Mouse (Mus musculus) spleen, adult 12 weeks (tissue): ENCODE results near the gene Gramd1b.

Experiments
- DNase-seq: peaks from one replicate; pipeline ENCODE4 v3.0.0; 2022; ENCODE audit warnings: low spot score

The Gramd1b gene

DNA sequence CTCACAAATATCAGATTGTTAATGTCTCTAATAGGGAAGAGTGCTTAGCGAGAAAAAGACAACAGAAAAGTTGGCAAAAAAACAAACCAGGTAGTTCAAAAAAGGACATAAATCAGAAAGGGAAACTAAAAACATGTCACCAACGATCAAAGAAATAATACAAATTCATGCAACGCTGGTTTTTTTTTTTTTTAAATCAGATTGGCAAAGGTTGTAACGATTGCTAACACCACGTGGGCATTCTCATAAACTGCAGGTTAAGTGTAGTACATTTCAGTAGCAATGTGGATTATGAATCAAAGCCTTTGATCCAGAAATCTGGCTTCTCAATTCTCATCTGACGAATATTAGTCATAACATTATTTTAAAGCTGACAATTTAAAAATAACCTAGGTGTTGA lies 169.2 kb downstream of the Gramd1b start:
- no peak for DNase-seq

DNA sequence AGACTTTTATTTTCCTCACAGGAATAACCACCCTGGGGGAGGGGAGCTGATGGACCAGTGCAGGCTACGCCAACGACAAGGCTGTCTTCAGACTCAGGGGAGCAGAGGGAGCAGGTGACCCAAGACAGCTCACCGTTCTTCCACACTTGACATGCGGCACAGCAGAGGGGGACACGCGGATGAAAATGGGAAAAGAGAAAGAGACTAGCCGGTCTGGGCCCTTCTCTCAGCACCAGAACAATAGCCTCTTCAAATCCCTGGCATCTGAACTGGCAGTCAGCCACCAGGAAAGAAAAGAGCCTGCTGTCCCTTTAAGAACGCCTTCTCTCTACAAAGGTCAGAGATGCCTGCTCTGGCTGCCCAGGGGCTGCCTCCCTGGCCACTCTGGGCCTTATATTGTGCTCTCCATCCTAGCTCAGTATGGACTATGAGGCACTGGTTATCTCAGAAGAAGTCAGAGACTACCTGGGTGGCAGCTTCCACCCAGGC lies 172.7 kb downstream of the Gramd1b start:
- DNase-seq: no peak

DNA sequence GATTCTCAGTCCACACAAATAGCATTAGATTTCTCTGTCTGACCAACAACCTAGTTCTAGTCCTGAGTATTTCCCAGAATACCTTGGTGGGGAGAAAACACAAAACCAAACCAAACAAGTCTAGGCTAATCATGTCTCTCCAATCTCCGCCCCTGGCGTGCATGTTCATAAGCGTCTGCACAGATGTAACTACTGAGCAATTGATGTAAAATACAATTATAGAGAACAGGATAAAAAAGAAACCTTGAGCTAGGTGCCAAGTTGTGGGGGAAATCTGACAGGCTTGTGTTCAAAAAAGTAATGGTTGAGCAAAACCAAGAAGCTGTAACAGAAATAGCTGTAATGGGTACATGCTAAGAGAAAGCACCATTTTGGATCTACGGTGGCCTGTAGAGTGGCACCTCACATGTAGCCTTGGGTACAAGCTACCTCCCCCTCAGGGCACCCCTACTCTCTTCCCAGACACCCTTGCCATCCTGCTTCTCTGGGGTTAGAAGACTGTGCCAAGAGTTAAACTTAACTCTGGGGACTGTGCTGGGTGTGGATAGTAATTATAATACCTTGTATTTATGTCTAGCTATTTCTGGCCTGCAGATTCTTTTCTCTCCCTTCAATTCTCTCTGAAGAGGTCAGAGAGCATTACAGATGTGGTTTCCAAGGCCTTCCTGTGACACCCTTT lies 174.3 kb downstream of the Gramd1b start:
- DNase-seq: no peak

DNA sequence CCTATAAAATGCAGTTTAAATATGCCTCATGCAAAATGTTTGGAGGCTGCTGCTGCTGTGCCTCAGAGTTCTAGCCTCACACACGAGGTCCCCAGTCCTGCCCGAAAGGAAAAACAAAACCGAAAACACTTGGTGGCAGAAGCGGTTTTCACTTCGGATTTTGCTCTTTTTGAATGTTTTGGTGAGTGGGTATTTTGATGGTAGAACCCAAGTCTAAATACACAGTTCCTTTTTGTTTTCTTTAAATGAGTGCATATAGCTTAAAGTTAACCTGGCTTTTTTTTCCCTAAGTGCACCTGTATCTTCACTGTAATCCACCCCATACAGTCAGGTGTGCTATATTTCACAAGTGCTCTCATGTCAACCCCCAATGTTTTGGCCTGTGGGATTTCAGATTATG lies 174.8 kb downstream of the Gramd1b start:
- no peak for DNase-seq

DNA sequence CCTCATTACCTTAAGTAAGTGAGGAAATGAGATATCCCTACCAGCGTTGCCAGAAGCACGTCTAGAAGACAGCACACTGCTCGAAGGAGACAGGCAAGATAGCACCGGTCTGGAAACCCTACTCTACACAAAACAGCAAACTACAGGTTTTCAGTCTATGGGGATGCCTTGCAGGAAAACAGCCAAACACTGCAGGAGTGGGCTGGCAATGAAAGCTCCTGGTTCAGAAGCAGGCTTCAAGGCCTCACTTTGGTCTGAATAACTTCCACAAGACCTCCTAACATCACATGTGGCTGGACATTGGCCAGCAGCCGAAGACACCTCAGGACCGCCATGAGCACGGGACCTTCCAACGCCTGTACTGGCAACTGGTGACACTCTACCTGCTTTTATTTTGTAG lies 175.8 kb downstream of the Gramd1b start:
- no peak for DNase-seq

DNA sequence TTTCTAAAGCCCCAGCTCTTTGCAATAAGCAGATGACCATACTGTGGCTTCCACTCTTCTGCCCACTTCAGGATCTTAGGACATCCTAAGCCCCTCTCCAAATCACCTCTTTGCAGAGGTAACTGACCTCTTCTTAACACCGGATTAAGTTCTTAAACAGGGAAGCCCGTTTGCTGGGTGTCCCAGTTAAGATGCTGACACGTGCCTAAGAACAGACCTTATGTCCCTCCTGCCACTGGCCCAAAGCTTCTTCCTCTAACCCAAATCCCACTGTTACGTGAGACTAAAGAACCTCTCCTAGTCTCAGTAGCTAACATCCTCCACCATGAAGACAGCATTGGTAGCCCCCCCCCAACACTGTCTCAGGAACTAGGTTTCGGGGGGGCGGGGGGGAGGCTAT lies 177.6 kb downstream of the Gramd1b start:
- DNase-seq: no peak

DNA sequence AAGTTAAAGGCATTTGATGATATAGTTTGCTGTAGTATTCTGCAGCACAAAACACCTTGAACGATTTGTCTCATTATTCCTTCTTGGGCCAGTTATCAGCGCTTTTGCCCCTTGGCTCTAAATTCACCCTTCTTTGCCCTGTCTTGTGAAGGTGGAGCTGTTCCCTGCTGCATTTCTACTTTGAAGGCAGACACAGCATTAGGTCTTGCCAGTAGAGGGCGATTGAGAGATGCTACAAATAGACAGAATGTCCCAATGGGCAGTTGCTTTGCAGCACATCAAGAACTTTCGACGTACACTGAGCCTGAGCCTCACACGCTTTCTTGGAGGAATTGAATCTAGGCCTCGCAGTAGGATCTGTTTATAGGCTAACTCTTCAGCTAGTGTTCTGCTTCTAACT lies 180.5 kb downstream of the Gramd1b start:
- no peak for DNase-seq

DNA sequence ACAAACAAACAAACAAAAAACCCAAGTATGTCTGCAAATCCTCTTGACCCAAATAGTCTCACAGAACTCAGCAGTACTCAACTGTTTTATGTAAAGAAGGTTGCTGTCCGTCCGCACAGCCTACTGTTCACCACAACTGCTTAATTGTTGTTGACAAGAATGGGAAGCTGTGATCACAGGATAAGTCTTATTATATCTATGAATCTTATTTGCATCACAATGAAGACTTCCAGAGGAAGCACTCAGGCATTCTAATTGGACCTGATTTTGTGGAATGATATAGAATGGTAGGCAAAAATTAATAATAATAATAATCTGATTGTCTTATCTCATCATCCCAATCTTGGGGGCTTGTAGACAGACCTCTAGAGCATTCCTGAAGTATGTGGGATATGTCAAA lies 181.1 kb downstream of the Gramd1b start:
- no peak for DNase-seq

DNA sequence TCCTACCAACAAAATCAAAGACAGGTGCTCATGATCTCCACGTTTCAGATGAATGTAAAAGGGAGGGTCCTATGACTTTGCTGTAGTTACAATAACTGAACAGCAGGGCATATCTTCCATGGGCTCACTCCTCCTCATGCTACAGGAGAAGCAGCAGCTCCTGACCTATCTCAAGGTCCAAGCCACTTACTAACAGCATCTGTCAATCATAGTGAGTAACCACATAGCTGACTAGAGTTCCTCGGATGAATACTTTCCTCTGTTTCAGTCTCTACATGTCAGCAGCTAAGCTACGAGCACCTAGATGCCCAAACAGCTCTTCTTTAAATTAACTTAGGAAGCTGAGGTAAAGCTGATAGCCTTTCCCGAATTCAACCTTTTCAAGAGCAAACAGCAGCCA lies 181.6 kb downstream of the Gramd1b start:
- no peak for DNase-seq

DNA sequence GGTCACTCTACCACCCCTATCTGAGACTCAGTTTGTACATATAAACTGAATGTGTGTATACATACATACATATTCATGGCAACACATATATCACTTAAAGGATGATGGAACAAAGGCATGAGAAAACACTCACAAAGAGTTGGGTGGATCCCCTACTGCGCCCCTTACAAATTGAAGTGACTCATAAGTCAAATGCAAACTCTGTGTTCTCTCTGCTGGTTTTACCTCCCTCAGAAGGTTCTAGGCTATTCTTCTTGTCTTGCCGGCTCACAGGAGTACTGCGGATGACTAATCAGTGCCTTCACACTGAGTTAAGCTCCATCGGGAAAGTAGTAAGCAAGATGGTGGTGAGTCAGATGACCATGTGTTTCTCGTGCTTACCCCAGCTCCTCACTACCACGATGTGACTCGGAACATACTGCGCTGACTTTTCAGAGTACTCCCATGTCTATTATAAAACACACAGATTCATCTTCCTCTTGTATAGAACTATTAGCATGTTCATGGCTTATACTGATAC lies 182.4 kb downstream of the Gramd1b start:
- no peak for DNase-seq

DNA sequence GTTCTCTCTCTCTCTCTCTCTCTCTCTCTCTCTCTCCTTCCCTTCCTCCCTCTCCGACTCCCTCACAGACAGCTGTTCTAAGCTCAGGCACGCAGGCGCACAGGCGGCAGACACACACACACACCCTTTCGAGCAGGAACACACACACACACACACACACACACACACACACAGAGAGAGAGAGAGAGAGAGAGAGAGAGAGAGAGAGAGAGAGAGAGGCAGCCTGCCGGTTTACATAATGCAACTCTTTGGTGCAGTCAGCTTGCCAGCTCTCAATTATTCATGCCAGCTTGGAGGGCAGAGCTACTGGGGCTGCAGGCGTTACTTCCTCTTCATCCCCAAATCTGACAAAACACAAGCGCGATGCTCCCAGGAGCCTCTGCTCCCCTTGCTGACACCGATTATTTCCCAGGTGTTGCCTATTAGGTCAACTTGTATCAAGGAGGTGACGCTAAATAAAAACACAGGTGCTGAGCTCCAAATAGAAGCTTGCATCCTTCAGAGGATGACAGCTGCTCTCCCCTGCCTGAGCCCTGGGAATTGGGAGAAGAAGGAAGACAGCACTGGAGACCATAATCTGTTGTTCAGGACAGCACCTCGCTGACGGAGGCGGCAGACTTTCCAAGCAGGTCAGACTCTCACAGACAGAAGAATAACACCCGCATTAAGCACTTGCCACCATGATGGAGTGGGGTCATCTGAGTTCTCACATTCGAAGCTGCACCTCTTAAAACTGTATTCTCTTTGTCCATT lies 184.8 kb downstream of the Gramd1b start:
- no peak for DNase-seq

DNA sequence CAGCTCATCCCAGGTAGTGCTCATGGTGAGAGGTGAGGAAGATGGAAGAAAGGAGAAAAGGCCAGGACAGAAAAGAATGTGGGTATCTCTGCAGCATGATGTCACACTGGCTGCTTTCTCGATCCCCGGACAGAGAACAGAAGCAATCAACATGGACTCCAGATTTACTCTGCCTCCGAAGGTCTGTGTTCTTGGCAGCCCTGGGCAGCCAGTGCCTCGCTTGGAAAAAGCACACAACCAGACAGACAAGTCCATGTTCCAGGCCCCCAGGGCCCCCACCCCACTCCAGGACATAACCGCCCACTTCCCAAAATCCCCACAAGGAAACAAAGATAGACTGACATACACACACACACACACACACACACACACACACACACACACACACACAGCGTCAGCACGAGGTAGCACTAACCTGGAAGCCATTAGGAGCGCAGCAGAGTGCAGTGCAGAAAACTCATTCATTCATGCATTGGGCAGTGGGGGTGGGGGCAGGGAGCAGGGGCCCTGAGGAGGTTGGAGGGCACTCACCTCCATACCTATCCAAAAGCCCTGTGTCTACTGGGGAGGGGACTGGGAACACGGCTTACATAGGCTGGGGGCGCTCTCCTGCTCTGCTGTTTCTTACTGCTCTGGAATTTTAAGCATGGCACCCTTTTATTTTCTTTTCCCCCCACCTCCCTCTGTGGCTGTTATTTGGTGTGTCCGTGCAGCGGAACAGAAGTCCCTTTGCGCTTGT lies 185.5 kb downstream of the Gramd1b start:
- DNase-seq: no peak

DNA sequence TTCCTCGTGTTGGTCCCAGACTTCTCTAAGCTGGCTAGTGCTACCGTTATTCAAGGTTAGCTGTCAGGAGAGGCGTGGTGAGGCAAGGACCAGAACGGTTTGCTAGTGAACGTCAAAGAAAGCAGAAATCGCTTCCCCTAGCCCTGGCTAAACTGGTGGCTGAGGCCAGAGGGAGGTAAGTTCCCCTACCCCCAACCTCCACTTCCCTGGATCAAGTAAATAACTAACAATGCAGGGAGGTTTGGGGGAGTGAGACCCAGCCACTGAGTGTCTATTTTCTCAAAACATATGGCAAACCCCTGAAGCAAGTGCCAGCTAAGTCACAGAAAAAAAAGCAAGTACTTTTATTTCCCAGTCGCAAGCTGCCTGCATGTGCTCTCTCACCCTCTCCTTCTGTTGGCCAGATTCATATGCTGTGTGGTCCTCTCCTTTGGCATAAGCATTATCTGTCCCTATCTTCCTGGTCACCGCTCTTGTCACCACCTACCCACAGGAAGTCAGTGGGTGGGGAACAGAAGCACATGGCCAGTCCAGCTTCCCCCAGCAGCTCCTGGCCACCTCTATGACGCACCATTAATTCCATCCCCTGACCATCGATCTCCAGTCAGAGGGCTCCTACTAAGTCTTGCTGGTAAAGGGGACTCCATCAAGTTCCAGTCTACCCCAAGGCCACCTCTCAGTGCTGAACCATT lies 186.2 kb downstream of the Gramd1b start:
- no peak for DNase-seq

DNA sequence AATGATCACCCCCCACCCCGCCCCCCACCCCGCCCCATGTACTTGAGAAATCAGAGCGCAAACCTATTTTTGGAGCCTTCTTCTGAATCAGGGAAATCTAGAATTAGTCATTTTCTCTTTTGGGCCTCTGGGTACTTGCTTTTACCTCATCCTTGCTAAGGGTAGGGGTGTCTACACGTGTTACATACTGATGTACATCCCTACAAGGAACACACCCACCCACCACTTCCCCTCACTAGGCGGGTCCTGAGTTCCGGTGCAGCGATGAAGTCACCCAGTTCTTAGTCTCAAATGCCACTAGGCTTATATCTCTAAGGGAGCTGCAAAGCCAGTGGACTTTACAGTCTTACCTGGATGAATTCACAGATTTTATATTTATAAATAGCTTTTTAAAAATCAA lies 187.4 kb downstream of the Gramd1b start:
- no peak for DNase-seq

DNA sequence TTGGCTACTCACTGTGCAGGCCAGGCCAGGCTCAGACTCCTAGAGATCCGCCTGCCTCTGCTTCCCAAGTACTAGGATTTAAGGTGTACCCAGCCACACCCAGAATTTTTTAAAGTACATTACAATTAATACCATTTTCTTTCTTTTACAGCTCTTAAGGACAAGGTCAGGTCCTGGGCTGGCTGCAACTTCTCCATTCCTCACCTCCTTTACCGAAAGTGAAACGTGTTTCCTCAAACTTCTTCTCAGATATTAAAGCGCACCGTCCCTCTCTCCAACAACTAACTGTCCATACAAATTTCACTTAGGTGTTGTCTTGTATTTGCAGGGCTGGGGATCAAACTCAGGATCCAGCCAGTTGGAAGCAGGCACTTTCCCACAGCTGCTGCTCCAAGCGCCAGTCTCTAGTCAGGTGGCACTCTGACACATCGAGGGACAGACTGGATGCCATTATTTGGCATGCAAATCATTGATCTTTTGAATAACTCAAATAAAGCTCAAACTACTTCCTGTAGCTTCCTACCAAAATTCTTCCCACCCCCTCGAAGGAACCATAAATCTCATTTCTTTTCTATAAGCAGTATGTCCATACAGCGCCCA lies 188.0 kb downstream of the Gramd1b start:
- no peak for DNase-seq

DNA sequence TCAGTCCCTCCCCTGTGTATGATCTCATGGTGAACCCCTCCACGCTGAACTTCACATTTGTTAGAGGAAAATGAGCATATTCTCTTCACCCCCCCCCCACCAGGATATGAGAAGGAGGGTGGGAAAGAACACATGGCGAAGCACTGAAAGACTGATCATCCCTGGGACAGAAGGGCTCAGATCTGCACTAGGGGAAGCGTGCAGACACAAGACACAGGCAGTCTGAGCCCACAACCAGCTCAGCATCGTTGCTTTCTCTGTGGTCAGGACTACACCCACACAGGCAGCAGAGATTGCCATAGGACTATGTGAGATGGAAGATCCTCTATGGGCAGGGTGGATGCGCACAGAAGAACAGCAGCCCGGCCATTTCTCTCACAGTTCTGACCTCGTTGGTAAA lies 189.1 kb downstream of the Gramd1b start:
- no peak for DNase-seq

DNA sequence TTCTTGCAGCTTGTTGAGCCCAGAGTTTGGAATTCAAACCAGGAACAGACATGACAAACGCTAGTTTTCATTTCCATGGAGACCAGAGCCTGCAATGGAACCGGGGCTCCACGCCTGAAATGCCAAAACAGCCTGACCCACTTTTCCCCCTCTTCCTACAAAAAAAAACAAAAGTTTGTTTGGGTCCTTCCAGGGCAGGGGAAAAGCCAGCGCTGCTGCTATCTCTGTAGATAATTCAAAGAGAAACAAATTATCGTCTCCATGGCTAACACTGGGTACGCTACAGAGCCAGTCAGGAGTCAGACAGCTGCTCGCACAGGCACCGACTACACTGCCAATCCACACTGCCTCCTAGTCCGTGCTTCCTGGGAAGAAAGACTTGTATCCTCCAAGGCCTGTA lies 191.6 kb downstream of the Gramd1b start:
- no peak for DNase-seq

DNA sequence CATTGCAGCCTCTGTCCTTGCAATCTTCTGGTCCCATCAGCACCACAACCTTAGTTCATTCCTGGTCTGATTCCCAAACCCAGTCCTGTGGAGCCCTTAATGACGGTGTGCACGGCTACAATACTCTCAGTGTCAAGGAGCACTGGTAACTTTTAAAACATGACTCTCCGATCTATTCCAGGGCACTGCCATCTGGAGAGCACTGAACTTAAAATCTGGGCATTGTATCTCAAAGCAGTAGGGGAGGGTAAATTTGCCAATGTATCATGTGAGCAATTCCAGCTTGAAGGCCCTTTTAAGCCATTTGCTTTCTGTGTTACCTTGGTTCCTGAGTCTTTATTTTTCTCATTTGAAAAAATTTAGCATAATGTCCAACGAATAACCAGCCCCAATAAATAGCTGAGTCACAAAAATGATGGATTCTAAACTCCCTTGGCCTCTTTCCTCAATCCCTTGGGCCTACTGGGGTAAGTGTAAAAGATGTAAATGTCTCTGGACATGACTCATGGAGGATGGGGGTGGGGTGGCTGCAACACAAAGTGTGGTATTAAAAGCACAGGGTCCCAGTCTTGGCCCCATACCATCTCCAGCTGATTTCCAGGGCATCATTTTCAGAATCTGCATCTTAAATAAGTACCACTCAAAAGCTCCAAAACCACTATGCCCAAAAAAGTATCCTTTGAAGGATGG lies 193.9 kb downstream of the Gramd1b start:
- no peak for DNase-seq

DNA sequence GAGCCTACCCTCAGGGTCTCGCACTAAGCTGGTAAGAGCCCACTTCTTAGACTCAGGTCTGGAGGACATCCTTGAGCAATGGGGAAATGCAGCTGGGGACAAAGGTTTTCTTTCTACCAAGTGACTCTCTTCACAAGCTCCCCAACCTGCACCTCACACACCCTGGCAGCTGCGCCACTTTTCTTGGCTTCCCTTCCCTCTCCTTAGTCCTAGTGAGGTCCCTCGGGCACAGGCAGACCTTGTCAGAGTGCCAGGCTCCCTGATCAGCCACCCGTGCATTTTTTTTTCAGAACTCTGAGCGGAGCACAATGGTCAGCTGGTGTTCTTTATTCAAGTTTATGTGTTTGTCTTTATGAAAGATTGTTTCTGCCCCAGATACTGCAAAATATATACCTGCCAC lies 194.5 kb downstream of the Gramd1b start:
- DNase-seq: no peak

DNA sequence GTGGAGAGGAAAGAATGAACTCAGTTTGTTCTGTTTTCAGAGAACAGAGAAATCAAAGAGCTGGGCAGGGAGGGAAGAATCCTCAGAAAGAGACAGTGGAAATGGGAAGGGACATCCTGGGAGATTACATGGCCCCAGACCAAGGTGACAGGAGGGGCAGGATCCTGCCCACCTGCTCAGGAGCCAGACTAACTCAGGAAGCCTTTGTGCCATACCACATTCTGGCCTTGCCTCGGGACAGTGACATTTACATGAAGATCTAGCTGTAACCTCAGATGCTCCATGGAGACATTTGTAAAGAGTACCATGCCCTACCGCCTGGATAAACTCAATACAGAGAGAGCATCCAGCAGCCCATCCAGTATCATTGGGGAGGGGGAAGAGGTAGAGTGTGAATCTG lies 196.6 kb downstream of the Gramd1b start:
- no peak for DNase-seq
